Mouse (Mus musculus) adrenal gland, postnatal 14 days (tissue): ENCODE data around the gene Olfr1320. TPM values are rescaled to one million over a fixed set of nuclear protein-coding genes. Genes with fewer than 3 reads are reported as not detected.
A peak's percentile ranks its signal among the peaks of the same experiment; 100 is the strongest.

ENCODE experiments used
- DNase-seq: peaks from one replicate; pipeline ENCODE4 v3.0.0; 2021; ENCODE audit warnings: mixed read lengths
- long read RNA-seq, 2 experiments: library from polyadenylated mRNA; stranded (forward); transcript quantifications; one replicate each; pipeline ENCODE4 v2.0.0; 2021
- total RNA-seq: library from RNA; stranded (reverse); gene quantifications from 2 replicates; pipeline ENCODE4 v1.2.3, GENCODE M21; 2021

The Olfr1320 gene
- not detected in 2 replicates for total RNA-seq
- long read RNA-seq, experiment 1 = 0 reads
- long read RNA-seq, experiment 2 = 0 reads

GRCm38 (mm10) chrX:49672033-49672432 lies at the start of gene Olfr1320:
Gene Olfr1320, plus strand, starts transcription at chrX:49672333.
- no peak for DNase-seq

GRCm38 (mm10) chrX:49627566-49627965 lies 44.6 kb upstream of the Olfr1320 start:
- DNase-seq = no peak

- DNase-seq = no peak
Observed at GRCm38 (mm10) chrX:49631195-49631594, 40.9 kb upstream of the Olfr1320 start.

GRCm38 (mm10) chrX:49660781-49661180 lies 11.4 kb upstream of the Olfr1320 start:
- DNase-seq = peak; percentile 8

Other genes starting within 250 kb of the Olfr1320 start
- 1.3 and 2.1 TPM in 2 replicates for gene Arhgap36, start 208.4 kb upstream of the Olfr1320 start, total RNA-seq
- gene Olfr1321, start 62.7 kb downstream of the Olfr1320 start, total RNA-seq = not detected in 2 replicates
- gene Igsf1, start 125.4 kb downstream of the Olfr1320 start, total RNA-seq = 1.6 and 1.8 TPM in 2 replicates
- gene Olfr1322, start 219.2 kb downstream of the Olfr1320 start, total RNA-seq = not detected in 2 replicates